Mouse (Mus musculus) embryo, embryonic 9.5 days (tissue): ENCODE measurements at regions not wholly inside any gene's neighbourhood (a gene's known extent, or its start where the extent isn't known, plus 50 kb on each side); places are given as distances from the start of the nearest gene placed in this dataset.

ENCODE experiments used
- DNase-seq: peaks from one replicate; pipeline ENCODE4 v3.0.0-alpha.2; 2017; ENCODE audit errors: extremely low spot score

DNA sequence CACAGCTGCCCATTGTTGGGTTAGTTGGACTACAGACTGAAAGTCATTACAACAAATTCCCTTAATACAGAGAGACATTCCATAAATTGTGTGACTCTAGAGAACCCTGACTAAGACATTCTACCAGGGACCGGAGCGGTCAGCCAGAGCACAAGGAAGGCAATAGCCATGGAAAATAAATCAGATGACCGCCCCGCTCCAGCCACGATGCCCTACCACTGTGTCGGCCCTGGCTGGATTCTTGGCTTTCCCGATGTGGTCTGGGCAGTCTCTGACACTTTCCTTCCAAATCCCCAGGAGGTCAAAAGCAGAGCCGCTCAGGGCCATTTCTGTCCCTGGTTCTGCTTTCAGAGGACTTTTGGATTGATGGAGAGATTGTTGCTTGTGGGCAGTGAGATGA lies 57.8 kb downstream of the Lsm3 start:
- no peak for DNase-seq

DNA sequence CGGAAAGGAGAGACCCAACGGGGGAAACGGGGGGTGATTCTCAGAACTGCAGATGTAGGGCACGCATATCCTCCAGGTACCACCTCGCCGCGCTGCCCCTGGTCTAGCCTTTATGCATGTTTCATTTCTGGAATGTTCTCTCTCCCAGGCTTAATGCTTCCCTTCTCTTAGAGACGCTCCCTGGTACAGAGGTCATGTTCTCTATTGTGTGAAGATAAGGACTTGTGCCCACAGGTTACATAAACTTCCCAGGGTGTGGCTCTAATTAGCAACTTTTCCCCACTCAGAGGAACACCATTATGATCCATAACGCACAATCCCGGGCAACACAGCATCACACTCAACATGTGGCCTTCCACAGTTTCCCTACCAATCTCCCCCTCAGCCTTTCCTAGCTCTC lies 58.7 kb downstream of the Lsm3 start:
- DNase-seq, result no peak

DNA sequence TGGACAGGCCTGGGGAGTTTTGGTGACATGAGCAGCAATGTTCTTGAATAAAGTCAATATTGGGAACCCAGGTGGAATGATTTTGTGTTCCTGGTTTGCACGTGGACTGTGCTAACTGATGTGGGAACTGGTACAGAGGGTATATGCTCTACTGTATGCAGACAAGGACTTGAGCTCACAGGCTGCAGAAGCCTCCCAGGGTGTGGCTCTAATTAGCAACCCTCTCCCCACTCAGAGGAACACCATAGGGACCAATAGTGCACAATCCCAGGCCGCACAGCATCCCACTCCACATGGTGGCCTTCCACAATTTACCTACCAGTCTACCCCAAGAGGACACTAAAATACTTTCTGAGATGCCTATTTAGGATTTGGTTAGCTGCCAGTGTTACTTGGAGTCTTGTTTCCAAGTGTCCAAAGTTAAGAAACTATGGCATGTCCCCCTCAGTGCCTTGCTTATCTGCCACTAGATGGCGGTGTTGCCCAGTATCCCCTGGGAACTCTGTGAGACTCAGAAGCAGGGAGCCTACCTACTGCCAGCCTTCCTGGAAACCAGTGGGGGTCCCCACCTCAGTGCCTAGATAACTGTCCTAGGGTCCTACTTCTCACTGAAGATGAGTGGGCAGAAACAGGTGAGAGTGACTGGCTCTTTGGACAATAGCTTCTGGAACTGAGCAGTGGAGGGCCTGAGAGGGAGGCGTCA lies 60.1 kb downstream of the Lsm3 start:
- peak; percentile 76 for DNase-seq

DNA sequence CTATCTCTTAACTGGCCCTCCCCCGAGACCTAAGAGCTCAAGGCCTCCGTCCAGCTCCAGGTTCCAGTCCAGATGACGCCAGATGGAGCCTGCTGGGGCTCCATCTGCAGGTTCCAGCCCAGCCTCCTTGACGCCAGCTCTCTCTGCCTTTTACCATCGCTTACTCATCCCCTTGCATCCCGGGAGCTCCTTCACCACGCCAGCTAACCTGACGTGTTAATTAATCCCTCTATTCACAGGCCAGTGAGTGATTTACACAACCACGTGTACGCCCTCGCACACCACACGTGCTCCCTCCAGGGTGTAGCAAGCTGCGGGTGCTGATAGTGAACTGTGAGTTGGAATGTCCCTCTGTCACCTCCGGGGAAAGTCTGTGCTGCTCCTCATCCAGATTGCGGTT lies 61.2 kb downstream of the Lsm3 start:
- DNase-seq, result no peak

DNA sequence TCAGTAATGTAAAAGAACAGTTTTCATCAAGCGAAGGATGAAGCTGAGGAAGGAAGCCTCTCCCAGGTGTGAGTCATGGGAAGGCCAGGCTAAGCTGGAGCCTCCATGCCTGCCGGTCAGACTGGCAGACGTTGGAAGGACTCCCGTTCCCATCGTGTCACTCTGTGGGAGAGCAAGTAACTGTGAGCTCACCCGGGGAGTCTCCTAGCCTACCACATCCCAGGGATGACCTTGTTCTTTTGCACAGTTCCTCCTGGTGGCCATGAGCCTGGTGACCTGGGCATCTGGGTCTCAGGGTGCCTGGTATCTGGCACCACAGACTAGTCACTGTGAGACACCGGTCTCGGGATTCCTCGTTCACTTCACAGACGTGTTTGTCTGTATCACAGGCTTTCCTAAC lies 63.9 kb downstream of the Lsm3 start:
- no peak for DNase-seq

DNA sequence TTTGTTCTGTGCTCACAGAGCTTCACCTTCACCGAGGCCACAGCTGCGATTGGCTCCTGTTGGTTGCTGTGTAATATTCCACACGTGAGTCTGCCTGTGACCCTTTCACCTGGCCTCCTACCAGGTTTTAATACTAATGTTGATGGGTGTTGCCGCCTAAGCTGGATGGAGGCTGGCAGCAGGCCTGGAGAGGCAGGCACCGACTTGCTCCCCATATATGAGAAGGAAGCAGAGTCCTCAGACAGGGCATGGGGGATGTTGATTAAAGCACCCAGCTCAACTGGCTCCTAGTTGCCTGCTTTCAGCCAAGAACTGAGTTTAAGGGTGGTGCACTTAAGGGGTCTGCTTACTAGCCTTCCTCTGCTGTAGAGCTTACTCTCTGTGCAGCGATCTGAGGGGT lies 64.9 kb downstream of the Lsm3 start:
- DNase-seq, result no peak

DNA sequence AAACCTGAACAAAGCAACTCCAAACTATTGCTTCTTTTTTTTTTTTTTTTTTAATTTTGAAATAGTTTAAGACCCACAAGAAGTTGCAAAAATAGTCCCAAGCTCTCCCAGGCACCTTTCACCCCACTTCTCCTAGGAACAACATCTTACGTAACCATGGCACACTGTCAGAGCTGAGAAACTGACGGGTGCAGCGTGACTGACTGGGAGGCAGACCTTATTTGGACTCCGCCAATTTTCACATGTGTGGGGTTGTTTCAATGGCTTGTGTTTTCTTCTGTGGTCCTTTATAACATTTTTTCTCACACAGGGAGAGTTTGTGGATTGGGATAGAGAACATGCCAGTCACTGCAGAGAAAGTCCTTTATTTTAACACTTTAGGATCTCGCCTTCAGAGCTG lies 66.6 kb downstream of the Lsm3 start:
- no peak for DNase-seq

DNA sequence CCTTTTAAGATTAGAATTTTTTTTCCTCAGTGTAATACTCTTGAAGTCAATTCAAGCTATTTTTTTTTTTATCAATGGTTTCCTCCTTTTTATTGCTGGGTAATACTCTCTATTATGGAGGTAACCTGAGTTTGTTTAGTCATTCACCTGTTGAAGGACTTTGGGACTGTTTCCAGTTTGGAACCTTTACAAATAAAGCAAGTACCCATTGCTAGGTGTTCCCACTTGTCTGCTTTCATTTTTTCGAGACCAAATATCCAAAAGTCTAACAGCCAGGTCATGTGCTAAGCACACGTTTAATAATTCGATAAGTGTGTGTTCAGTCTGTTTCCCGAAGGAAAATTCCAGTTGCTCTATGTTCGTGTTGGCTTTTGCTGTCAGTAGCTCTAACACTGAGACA lies 67.6 kb downstream of the Lsm3 start:
- DNase-seq, result no peak

DNA sequence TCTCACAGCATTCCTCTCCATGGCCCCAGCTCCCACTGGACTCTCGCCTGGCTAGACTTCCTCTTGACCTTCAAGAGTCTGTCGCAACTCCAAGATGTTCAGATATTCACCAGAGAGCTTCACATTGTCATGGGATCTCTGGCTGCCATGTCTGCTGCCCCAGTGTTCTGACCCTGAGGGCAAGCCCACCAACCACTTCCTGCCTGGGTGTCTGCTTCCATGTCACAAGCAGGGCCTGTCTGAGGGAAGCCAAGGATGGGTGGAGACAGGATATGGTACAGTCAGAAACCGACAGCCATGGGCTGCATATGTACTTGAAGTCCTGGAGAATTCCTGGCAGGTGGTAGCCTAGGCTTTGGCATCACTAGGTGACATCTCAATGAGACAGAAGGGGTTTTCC lies 69.8 kb downstream of the Lsm3 start:
- no peak for DNase-seq

DNA sequence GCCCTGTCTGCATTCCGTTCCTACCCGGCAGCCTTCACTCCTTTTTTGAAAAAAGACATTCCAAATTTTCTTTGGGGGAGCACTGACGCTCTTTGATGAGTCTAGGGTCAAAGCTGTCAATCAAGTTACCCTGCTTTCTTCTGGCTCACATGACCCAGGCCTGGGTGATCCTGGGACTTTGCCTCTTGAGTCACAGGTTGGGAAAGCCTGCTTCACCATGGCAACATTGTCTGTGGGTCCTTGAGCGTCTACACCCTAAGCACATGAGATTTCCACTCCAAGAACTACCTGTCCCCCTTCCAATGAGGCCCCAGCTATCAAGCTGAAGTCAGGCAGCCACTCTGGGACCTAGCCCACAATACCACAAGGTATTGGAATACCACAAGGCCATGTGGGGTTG lies 73.5 kb downstream of the Lsm3 start:
- no peak for DNase-seq

DNA sequence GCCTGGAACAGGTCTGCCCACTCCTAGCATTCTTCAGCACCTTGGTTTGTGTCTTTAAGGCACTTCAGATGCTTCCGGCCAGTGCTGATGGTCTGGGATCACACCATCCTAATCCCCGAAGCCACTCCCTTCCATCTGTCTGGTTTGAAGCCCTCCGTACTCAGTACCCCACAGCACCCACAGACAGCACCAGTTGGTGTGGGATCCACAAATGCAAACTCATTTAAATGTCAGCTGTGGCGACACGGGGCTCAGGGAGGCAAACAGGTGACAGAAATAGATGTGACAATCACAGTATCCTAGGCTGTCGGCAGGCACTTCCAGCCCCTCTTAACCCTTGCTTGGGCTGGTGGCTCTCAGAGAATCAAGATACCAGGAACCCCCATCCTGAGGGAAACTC lies 74.7 kb downstream of the Lsm3 start:
- DNase-seq, result no peak

DNA sequence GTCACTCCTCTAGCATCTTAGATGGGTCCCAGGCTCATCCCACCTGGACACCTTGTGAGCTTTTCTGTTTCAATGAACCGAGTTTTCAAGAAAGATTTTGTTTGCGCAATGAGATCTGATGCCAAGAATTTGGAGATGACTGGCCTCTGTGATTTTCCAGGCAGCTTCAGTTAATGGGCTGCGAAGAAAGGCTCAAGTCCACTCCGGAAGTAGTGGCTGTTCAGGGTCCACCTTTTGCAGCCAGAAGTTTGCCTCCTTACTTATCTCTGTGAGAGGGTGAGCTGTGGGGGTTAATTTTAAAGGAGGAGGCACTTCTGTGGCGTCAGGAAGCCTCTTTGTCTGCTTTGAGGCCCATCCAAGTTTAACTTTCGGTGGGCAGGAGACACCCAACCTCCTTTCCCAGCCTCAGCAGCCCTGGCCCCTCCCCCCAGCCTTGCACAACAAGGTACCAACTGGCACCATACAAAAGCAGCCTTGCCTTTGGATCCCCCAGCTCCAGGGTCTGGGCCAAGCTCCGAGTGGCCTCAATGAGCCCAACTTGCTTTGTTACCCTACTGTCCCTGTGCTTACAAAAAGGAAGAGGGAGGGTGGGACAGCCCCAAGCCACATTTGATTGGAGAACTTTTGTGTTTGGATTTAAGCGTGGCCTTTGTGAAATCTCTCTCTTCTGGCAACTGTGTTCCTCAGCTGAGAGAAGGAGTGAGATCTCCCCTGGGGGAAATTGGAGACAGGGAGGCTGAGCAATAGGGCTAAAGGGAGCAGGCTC lies 75.3 kb downstream of the Lsm3 start:
- DNase-seq, result no peak

DNA sequence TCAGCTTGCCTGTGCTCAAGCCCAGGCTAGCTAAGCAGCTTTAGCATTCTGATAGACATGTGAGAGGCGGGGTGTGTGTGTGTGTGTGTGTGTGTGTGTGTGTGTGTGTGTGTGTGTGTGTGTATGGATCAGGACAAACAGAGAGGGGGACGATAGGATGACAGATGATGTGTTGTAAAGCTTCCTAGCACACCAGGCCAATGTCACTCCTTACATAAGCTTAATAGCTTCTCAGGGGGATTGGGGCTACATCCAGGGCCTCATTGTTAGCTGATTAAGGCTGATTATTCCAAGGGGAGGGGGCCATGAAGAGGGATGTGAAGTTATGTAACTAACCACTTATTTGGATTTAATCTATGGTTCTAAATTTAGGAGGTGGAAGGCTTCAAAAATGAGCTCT lies 76.9 kb downstream of the Lsm3 start:
- DNase-seq, result no peak

DNA sequence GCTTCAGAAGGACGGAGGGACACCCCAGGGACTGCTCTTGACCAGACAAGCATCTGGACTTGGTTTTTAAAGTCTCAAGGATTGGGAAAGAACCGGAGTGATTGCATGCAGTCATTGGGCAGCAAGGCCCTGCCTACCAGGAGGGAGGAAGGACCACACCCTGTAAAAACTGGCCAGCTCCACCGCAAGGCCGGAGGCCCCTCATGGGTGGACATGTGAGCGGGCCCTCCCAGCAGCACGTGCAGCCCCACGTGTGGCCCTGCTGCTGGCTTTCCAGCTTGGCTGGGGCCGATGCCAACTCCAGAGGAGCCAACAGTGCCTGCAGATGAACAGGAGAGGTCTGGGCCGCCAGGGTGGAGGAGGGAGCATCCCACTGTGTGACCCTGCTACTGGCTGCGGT lies 83.2 kb downstream of the Lsm3 start:
- DNase-seq, result no peak

DNA sequence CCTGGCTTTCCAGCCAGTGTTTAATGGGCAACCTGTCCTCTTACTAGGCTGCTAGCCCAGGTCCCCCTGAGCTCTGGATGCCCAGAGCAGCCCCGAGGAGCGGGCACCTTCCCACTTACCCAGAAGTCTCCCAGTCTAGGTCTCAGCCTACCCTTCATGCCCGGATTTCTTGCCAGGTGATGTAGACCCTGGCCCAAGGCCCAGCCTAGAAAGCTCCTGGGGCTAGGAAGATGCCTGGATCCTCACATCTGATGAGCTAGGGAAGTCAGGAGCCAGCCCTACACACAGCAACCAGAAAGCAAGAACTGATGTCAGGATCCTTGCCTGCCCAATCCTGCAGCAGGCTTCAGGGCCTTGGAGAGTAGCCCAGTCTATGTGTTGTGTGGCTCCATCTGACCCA lies 83.7 kb upstream of the Slc6a6 start:
- DNase-seq, result no peak

DNA sequence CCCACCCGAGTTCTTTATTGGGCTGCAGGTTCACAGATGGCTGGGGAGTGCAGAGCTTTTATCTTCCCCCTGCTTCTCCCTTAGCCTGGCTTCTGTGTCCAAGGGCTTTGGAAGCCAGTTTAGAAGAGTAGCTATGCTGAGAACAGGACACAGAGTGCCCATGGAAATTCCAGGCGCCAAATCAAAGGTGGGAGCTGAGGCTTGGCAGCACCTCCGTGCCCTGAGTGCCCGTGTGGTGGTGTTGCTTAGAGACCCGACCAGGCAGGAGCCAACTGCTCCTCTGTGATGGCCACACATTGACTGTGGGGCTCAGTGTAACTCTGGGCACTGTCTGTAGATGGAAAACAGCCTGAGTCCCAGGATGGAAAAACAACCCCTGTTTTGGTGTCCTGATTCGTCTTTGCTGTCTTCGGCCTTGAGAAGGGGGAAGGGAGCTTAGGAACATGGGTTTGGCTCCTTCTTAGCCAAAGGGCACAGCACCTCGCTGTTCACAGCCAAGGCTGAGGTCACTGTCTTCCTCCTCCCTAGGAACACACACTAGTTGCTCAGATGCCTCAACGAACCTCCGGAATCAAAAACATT lies 77.1 kb upstream of the Slc6a6 start:
- no peak for DNase-seq

DNA sequence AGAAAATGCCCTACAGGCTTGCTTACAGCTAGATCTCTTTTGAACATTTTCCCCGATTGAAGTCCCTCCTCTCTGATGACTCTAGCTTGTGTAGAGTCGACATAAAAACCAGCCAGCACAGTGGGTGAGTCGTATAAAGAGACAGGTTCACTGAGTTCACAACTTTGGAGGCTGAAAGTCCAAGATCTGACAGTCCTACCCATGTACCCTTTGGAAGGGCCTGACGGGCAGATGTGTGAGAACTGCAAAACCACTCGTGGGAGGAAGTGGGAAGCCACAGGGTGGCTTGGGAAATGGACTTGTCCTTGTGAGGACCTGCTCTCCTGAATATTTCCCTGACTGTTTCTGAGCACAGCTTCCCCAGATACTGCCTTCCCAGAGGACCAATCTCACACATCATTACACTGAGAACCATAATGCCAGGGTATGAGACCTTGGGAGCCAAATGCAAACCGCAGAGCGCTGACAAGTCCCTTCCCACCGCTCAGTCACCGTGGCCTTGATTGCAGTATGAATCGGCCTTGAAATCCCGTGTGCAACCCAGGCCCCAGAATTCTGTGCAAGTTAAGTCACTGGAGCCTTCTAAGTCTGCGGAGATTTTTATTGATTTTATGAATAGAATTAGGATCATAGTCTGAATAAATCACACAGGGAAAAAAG lies 76.1 kb upstream of the Slc6a6 start:
- no peak for DNase-seq

DNA sequence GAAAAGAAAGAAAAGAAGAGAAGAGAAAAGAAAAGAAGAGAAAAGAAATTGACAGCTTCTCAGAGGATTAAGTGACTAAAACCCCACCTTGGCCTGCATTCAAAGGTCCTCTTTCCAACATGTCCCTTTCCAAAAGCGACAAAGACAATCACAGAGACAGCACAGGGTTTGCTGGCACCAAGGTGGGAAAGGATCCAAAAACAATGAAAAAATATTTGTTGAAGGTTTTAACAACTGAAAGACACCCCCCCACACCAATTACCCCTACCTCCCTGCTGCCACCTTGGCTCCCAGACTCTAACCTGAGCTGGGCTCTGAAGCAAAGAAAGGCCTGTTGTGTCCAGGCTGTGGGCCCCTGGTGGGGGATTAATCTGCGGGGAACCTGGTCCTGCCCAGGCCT lies 74.2 kb upstream of the Slc6a6 start:
- DNase-seq, result no peak

DNA sequence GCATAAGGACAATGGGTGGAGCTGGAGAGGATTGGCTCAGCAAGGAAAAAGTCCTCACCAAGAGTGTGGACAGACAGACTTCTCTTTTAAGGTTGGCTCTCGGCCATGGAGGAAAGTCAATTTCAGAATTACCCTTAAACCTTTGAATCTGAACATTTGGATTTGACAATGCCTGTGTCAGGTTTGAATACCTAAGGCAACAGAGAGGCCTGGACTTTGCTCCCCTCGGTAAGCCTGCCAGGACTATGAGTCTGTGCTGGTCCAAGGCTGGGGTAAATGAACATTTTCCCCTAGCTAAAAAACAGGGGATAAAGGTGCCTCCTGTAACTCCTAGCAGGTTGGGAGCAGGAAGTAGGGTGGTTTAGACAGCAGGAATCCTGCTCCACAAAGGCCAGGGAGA lies 68.8 kb upstream of the Slc6a6 start:
- no peak for DNase-seq

DNA sequence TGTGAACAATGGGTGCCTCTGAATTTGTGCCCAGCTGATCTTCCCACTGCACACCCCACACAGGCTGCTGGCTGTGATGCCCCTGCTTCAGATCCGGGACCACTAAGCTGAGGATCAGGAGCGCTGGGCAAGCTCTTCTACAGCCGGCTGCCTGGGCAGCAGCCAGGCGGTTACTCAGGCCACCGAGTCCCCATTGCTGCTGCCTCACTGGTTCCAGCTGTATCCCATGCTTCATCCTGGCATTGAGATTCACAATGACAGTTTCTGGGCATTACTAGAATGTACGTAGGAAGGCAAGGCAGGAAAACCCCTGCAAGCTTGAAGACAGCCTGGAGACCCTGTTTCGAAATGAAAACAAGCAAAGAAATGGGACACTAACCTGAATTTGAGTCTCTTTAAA lies 67.3 kb upstream of the Slc6a6 start:
- DNase-seq, result no peak

DNA sequence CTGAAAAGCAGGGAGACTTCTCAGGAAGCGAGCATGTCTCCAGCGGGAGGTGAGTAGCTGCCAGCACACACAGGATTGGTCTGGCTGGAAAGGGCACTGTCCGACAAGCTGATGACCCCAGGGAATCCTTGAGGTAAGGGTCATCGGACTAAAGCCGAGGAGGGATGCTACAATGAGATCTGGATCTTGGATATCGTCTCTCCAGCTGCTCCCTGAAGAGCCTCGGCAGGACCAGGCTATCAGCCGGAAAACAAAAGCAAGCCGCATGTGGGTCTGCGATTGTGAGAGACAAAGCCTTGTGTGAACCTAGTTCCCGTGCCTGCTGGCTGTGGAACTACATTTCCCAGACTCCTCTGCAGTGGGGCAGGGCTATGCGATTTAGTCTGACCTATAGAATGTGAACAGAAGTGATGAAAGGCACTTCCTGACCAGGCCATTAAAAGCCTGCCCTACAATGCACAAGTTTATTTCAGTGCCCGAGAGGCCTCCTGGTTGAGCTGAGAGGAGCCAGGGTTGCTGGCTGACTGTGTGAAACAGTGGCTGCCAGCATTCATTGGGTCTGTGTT lies 66.7 kb upstream of the Slc6a6 start:
- peak; percentile 90 for DNase-seq

DNA sequence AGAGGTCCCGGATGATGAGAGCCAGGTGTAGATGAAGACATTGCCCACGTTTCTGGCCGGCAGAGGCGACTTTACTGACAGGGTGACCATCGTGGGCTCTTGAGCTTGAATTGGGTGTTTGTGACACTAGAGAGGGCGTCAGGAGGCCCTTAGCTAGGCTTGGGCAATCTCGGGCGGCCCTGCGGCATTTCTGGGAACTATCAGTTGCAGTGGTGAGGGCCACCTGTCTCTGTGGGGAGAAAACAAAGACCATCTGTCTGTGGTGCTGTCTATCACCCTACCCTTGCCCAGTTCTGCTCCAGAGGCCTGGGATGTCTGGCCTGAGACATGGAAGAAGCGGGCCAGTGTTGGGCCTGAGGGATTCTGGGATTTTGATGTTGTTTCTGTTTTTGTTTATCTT lies 66.2 kb upstream of the Slc6a6 start:
- DNase-seq, result no peak

DNA sequence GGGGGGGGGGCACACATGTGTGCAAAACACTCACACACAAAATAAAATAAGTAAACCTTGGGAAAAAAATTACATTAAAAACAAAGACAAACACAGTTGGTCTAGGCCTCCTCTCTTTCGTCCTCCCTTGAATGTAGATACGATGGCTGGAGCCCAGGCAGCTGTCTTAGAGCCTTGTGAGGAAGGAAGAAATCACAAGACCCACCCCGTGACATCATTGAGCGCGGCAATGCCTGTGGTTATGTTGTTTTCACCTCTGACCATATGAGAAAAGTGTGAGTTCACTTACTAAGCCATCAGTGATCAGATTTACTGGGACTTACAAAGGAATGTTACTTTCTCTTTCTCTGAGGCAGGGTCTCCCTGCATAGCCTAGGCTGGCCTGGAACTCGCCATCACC lies 64.8 kb upstream of the Slc6a6 start:
- DNase-seq, result no peak
